Mouse (Mus musculus) adrenal gland, postnatal 36 days (tissue): ENCODE results near the gene Asb18. TPM values are rescaled to one million over a fixed set of nuclear protein-coding genes. Genes with fewer than 3 reads are reported as not detected.

Experiments
- DNase-seq, 2 experiments: peaks; one replicate each; pipeline ENCODE4 v3.0.0; 2021; ENCODE audit warnings: mixed read lengths in 1 of 2
- total RNA-seq, 2 experiments: library from RNA; stranded (reverse); gene quantifications; 2 replicates each; pipeline ENCODE4 v1.2.3; 2021

Gene Asb18
- total RNA-seq, 2 experiments from 2014 or later, result not detected

- no peak for DNase-seq
Measured at GRCm38 (mm10) chr1:89932616-89933015, 81.8 kb downstream of the Asb18 start.

GRCm38 (mm10) chr1:89932021-89932423 is 82.4 kb downstream of the Asb18 start:
- no peak for DNase-seq

- DNase-seq, result peak; percentile 60
Measured at GRCm38 (mm10) chr1:89931120-89931519, 83.3 kb downstream of the Asb18 start, which contains the start of gene Gbx2. Gbx2 (minus strand) TSS chr1:89931179.

- no peak for DNase-seq
Measured at GRCm38 (mm10) chr1:89930551-89930950, 83.9 kb downstream of the Asb18 start.

GRCm38 (mm10) chr1:89929721-89930505 is 84.6 kb downstream of the Asb18 start:
- DNase-seq, result peak in 1 of 2 experiments; percentile 7

GRCm38 (mm10) chr1:89929181-89929580 is 85.3 kb downstream of the Asb18 start:
- DNase-seq, result no peak

GRCm38 (mm10) chr1:89928676-89929075 is 85.8 kb downstream of the Asb18 start:
- no peak for DNase-seq

GRCm38 (mm10) chr1:89927061-89927661 is 87.3 kb downstream of the Asb18 start:
- DNase-seq, result peak; percentile 34 to 40

- no peak for DNase-seq
Measured at GRCm38 (mm10) chr1:89926583-89927060, 87.8 kb downstream of the Asb18 start.

GRCm38 (mm10) chr1:89925501-89926190 is 88.8 kb downstream of the Asb18 start:
- DNase-seq, result no peak

- DNase-seq, result no peak
Measured at GRCm38 (mm10) chr1:89923642-89924020, 90.8 kb downstream of the Asb18 start.

GRCm38 (mm10) chr1:89922883-89923641 is 91.4 kb downstream of the Asb18 start:
- DNase-seq, result no peak

GRCm38 (mm10) chr1:89922282-89922681 is 92.2 kb downstream of the Asb18 start:
- DNase-seq, result no peak

- no peak for DNase-seq
Measured at GRCm38 (mm10) chr1:89921806-89922205, 92.7 kb downstream of the Asb18 start.

GRCm38 (mm10) chr1:89919206-89919605 is 95.3 kb downstream of the Asb18 start:
- no peak for DNase-seq

GRCm38 (mm10) chr1:89918111-89918510 is 96.4 kb downstream of the Asb18 start:
- no peak for DNase-seq

GRCm38 (mm10) chr1:89913611-89914010 is 100.9 kb downstream of the Asb18 start:
- no peak for DNase-seq

- DNase-seq, result no peak
Measured at GRCm38 (mm10) chr1:89912392-89912791, 102.1 kb downstream of the Asb18 start.

- DNase-seq, result no peak
Measured at GRCm38 (mm10) chr1:89909796-89910195, 104.7 kb downstream of the Asb18 start.

- DNase-seq, result no peak
Measured at GRCm38 (mm10) chr1:89902641-89903040, 111.8 kb downstream of the Asb18 start.

- DNase-seq, result no peak
Measured at GRCm38 (mm10) chr1:89902236-89902635, 112.2 kb downstream of the Asb18 start.

GRCm38 (mm10) chr1:89901381-89901780 is 113.1 kb downstream of the Asb18 start:
- no peak for DNase-seq
